Mouse (Mus musculus) MEL-GATA-1-ER (cell line): ENCODE measurements around the gene Acvr2b.

Experiments
- DNase-seq: peaks from one replicate; pipeline ENCODE4 v3.0.0-alpha.2; 2012; ENCODE audit warnings: low read depth; ENCODE audit errors: extremely low read depth

Acvr2b gene

DNA sequence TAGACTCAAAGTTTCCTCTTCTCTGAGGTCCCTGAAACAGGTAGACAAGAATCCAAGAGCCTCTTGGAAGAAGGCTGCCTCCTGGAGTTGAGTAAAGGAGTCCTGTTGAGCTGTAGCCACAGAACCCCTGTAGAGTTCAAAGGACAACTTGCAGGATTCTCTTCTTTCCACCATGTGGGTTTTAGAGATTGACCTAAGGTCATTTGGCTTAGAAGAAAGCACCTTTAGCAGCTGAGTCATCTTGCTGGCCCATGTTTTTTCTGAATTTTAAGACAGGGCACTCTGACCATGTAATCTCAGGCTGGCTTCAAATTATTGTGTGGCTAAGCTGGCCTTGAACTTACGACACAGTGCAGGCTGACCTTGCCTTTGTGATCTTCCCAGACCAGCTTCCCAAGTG lies 71.1 kb downstream of the Acvr2b start:
- no peak for DNase-seq

DNA sequence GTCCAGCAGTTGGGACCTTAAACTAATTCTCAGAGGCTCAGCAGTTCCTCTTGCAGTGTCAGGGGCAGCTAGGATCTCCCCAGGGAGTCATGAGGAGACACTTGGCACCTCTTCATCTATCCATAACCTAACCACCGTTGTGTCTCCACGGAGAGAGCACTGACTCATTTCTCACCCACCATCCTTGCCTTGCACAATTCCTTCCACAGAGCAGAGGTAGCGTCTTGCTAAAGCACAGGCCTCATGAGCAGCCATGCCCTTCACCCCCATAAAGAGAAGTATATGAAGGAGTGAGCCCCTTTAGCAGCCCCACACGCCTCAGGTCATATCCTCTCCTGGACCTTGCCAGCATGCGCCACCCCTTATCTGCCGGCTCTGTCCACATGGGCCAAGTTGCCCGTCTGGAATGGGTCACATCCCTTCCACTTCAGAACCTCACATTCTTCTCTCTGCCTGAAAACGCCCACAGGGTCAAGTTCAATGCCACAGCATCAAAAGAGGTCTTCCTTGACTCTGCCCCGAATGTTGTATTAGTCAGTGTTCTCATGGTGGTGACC lies 71.8 kb downstream of the Acvr2b start:
- no peak for DNase-seq

GRCm38 (mm10) chr9:119474717-119475611 lies 73.0 kb downstream of the Acvr2b start:
- DNase-seq, result no peak

- DNase-seq, result no peak
These were observed 75.8 kb downstream of the Acvr2b start for GRCm38 (mm10) chr9:119477754-119478153.

DNA sequence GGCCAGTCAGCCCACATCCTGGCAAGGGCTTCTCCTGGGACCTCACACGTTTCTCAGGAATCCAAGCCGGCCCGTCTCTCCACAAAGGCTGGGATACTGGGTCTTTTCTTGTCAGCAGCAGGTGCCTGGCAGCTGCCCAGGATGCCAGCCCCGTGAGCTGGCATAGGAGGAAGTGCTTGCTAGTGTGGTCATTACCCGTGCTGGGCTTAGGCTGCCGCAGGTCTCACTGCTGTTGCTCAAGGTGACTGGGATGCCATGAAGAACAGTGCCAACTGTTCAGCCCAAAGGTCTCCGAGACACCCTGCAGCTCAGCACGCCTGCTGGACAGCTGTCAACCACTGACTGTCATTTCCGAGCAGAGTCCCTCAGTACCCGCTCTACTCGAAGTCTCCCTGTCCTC lies 76.4 kb downstream of the Acvr2b start:
- DNase-seq, result no peak

GRCm38 (mm10) chr9:119479297-119479696 lies 77.4 kb downstream of the Acvr2b start:
- no peak for DNase-seq

- no peak for DNase-seq
These were observed 79.7 kb downstream of the Acvr2b start for GRCm38 (mm10) chr9:119481612-119482011.

- no peak for DNase-seq
These were observed 81.8 kb downstream of the Acvr2b start for GRCm38 (mm10) chr9:119483554-119484353.

DNA sequence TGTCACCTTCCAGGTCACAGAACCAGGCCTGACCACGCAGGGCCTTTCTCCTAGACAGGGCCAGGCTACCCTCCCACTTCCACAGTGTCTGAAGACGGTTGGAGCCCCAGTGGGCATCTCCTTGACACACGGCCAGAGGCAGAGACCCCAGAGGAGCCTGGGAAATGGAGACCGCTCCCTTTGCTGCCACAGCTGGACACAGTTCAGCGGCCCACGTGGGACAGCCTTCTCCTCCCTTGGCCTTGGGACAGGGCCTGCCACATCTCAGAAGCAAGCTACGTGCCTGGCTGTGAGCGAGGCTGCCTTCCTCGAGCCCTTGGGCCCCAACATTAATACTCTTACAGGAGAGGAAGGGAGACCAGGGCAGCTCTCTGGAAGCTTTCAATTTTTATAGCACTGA lies 82.5 kb downstream of the Acvr2b start:
- no peak for DNase-seq
